Mouse (Mus musculus) T-helper 17 cell (primary cell): ENCODE measurements around the gene Mrpl33.
"Not testable (repeated sequence)": the region's sequence is repeated elsewhere in the genome, so short reads cannot be mapped to it uniquely, and the experiment has no call there.

Experiments
- in situ Hi-C, 2 experiments: fragments of 300-600 bp; cut with MboI, MseI; formaldehyde crosslinking; loops; 1 replicate in 1 of 2; 2 replicates in 1 of 2; pipeline ENCODE4 v1.15.1; 2025; ENCODE audit warnings: high pct_unique_total_duplicates in 2 of 2

The Mrpl33 gene

GRCm38 (mm10) chr5:31589711-31590319, 6.9 kb upstream of the Mrpl33 start:
- in situ Hi-C loops, result loop anchor here (10.0 kb wide), 2 partner anchors 105 to 555 kb away; partner anchors contain the start of genes Babam2 (in 1 of the 2) and Rbks (in 1 of the 2)

- in situ Hi-C loops, result no loop called here
These were observed 5.6 kb upstream of the Mrpl33 start for GRCm38 (mm10) chr5:31591122-31591521.

GRCm38 (mm10) chr5:31595868-31596267, 867 bp upstream of the Mrpl33 start:
- in situ Hi-C loops, result no loop called here

DNA sequence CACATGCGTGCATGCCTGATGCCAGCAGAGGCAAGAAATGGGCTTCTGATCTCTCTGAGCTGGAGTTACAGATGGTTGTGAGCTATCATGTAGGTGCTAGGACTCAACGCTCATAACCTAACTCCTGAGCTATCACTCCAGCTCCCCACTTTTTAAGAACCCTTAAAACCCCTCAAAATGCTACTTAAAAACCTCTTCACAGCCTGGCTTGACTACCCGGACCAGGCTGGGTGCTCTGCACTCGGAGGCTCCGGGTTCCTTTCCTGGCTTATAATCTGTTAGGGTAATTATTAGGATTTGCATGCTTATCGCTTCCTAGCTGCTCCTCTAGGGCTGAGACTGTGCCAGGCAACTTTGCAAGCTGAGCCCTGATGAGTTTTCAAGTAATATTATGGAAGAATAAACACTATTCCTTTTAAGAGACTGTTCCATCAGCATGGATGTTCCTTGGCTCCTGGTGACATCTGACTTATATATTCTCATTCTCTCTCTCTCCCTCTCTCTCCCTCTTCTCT, 752 bp downstream of the Mrpl33 start:
- in situ Hi-C loops, result no loop called here

GRCm38 (mm10) chr5:31598121-31598520, 1.4 kb downstream of the Mrpl33 start:
- in situ Hi-C loops, result no loop called here

DNA sequence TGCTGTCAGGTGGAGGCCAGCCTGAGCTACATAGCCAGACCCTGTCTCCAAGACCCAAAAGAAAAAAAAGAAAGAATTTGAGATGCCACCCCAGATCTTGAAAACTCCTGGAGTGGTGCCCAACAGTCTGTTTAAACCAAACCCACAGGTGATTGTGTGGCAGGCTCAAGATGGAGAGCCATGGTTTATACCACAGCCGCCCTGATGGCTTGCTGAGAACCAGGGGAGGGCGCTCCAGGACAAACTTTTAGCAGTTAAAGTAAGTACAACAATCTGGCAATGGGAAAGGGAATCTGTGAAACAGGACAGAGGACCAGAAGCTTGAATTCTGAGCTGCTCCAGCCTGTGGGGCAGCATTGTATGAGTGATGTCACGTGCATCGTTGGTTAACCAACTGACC, 1.8 kb downstream of the Mrpl33 start:
- in situ Hi-C loops, result no loop called here

DNA sequence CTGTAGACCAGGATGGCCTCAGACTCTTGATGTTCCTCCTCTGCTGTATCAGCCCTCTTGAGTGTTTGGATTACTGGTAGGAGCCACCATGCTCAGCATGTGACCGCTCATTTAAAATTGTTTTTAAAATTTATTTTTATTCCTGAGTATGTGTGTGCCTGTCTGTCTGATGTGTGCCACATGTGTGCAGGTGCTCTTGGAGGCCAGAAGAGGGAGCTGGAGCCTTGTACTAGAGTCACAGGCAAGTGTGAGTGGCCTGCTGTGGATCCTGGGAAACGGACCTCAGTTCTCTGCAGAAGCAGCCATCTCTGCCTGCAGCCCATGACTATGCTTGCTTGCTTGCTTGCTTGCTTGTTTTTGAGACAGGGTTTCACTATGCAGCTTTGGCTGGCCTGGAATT, 2.4 kb downstream of the Mrpl33 start:
- in situ Hi-C loops, result no loop called here

- in situ Hi-C loops, result loop anchor here in 1 of 2 experiments (5.0 kb wide), 1 partner anchor 101 kb away; no protein-coding TSS in a partner anchor
These were observed 4.5 kb downstream of the Mrpl33 start for GRCm38 (mm10) chr5:31601162-31601722.

DNA sequence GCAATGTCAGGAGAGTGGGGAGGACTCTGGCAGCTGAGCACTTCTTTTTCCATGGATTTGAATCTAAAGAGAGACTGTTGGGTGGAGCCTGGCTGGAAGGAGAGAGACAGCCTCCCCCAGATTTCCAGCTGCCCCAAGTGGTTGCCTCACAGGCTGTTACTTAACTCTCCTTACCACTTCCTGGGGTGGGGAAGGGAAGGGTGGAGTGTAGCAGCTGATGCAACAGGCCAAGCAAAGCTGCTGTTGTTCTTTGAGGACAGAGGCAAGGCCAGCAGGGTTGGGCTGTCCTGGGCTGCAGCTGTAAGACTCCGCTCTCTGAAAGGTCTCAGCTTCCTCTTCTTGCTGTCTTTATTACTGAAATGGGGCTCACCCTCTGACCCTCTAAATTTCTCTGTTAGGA, 5.6 kb downstream of the Mrpl33 start:
- in situ Hi-C loops, result loop anchor here in 1 of 2 experiments (5.0 kb wide), 1 partner anchor 100 kb away; no protein-coding TSS in a partner anchor

DNA sequence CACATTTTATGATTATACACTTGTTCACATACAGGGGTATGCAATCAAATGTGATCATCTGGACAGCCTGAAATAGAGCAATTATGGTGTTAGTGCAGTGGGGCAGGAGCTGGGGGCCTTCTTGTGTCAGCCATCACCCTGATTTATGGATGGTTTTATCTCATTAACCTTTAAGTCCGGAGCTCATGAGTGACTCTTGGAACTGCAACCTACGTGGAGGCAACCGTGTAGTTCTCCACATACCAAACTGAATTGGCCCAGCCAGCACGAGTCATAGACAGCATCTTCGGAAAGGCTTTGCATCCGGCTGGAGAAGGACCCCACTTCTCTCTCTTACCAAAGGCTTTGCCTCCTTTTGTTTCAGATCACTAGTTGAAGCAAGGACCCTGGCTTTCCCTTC, 7.0 kb downstream of the Mrpl33 start:
- in situ Hi-C loops, result loop anchor here in 1 of 2 experiments (5.0 kb wide), 1 partner anchor 99 kb away; no protein-coding TSS in a partner anchor

DNA sequence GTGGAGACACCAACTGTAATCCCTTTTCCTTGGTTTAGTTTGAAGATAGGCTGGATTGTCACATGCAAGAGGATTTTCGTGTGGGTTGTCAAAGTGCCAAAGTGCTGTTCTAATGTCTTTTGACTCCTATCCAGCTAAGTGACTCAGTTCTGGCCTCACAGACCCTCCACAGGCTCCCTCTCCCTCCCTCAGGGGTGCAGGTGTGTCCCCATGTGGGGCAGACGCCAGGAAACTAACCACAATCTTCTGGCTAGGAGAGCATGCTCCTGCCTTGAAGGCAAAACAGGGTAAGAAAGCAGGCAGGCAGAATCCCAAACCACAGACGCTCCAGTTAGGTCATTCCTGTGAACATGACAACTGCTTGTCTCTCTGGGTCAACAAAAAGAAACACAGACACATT, 9.4 kb downstream of the Mrpl33 start:
- in situ Hi-C loops, result no loop called here

GRCm38 (mm10) chr5:31610376-31611086, 13.8 kb downstream of the Mrpl33 start:
- in situ Hi-C loops, result no loop called here

DNA sequence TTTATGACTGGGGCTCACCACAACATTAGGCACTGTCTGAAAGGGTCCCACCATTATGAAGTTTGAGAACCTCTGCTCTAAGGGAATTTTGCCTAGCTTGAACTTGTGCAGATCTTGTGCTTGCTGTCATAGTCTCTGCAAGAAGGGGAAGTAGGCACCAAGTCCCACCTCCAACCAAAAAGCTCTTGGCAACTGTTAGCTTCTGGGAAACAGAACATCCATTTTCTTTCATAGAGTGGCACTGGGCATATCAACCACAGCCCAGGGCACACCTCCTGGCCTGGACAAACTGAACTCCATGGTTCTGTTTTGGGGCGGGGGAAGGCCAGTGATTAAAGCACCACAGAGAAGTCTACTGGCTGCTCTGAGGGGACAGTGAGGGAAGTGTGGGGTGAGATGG, 14.5 kb downstream of the Mrpl33 start:
- in situ Hi-C loops, result no loop called here

GRCm38 (mm10) chr5:31613852-31614286, 17.1 kb downstream of the Mrpl33 start:
- in situ Hi-C loops, result no loop called here

DNA sequence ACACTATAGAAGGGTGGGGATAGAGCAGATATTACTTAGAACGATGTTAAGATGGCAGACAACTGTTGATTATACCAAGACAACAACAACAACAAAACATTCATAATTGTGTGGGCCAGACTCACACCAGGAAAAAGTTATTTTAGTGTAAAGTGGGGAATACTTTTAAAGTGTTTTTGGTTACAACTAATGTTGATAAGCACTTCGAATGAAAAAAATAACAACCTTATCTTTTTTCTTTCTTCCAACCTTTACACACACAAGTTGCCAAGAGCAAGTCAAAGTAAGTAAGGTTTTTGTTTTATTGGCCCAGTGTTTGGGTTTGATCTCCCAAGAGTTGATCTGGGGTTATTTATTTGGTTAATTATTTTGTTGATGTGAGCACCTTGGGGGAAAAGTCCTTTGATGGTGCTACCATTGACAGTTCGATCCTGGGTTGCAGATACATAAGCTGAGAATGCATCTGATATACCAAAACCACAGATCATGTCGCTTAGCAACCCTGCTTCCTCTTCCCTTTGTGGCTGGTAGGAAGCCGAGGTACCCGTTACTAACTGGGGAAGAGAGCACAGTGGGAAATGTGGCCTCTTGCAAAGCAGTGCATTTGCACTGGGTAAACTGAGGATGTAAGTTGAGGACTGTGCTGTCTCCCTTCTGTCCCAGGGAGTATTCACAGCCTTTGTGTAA, 17.7 kb downstream of the Mrpl33 start:
- in situ Hi-C loops, result no loop called here

GRCm38 (mm10) chr5:31620326-31620725, 23.6 kb downstream of the Mrpl33 start:
- in situ Hi-C loops, result no loop called here

DNA sequence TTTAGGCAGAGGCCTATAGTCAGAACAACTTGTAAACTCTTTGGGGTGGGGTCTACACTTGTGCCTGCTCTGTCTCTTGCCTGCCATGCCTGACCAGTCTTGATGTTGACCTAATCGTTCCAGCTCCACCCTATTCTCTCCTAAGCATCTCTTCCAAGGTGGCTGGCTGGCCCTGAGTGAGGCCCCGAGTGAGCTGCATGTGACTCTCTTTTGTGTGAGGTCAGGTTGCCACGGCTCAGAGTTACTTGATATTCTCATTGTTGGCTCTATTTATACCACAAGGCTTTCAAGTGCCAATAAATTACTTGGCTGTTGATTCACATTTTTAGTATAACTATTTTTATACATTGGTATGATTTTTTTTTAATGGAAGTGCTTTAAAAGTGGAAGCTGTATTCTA, 30.4 kb downstream of the Mrpl33 start:
- in situ Hi-C loops, result no loop called here

DNA sequence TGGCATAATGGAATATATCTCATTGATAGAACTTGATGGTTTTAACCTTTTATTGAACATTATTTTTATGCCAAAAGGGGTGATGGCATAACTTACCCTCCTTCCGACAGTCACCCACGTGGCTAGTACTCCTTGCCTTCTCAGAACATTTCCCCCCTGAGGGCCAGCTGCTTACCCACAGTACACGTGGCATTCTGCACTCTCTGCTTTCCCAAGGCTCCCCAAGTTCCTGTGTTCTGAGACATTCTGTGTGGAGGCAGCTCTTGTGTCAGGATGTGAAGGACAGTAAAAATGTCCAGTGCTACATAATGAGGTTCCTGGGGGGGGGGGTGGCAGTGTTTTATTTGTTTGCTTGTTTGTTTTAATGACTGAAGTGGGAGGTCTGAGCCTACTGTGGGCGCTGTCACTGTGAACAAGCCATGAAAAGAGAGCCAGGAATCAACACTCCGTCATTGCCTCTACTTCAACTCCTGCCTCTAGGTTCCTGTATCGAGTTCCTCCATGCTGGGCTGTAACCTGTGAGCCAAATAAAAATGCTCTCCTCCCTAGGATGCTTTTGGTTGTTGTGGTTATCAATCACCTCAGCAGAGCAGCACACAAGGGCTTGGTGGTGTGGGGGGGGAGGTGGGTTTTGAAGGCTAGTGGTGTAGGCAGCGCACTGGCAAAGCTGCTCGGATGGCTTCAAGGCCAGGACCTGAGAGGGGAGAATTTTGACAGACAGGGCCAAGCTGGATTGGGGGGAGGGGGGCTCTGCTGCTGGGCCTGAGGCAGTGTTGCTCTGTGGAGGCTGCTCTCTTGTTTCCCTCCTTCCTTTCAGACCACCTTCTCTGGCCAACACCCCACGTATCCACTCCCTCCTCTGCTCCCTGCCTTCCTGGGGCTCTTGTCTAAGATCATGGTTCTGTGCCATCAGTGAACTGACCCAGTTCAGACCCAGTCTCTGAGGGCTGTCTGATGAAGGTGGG, 31.1 kb downstream of the Mrpl33 start:
- in situ Hi-C loops, result no loop called here

GRCm38 (mm10) chr5:31628555-31628954, 31.8 kb downstream of the Mrpl33 start:
- in situ Hi-C loops, result no loop called here

- in situ Hi-C loops, result no loop called here
These were observed 33.3 kb downstream of the Mrpl33 start for GRCm38 (mm10) chr5:31630064-31630463.

DNA sequence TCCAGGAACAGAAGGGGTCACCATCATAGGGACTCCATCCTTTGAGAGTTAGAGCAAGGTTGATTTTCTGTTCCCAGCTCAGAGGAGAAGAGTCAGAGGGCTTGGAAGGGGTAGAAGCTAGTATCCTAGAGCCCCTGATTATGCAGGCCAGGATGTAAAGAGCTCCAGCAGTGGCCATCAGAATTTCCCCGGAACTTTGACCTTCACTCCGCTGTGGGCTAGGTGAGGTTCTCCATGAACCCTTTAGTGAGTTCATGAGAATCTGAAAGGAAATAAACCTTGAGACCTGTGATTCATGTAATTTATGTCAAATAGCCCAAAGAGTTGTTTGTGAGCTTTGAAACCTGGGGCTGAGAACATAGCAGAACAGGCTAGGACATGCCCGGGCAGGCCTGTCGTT, 34.4 kb downstream of the Mrpl33 start:
- in situ Hi-C loops, result not testable (repeated sequence)
